Mouse (Mus musculus): ENCODE results near the gene Naa15. TPM values are rescaled to one million over a fixed set of nuclear protein-coding genes. Genes with fewer than 3 reads are reported as not detected.
"Not testable (repeated sequence)": the region's sequence is repeated elsewhere in the genome, so short reads cannot be mapped to it uniquely, and the experiment has no call there.

Gene Naa15
- polyA plus RNA-seq, 1 experiment from 2014 or later = 36.5 TPM

GRCm38 (mm10) chr3:51394881-51395280, 20.1 kb upstream of the Naa15 start:
- H3K9ac ChIP-seq = no peak overlapping the region
- no peak for ATAC-seq (replicated peaks; ENCODE audit: insufficient number of reproducible peaks, insufficient read depth, low FRiP score, low read depth)
- peaks cover 14% of the 10 kb centered on the region; the same call in 1 of the 2 replicates for H3K27me3 ChIP-seq
- H3K4me2 ChIP-seq = no peak overlapping the region
- H3K9me3 ChIP-seq (replicated peaks) = no peaks in the 10 kb centered on the region
- H3K27ac ChIP-seq = no peak overlapping the region
- H3K4me3 ChIP-seq = no peak overlapping the region
- WGBS = 64% methylated on average over 3 of the region's 3 CpGs
- H3K36me3 ChIP-seq = no peaks in the 10 kb centered on the region
- H3K4me1 ChIP-seq (replicated peaks) = peaks cover 13% of the 10 kb centered on the region

GRCm38 (mm10) chr3:51395461-51396145, 19.3 kb upstream of the Naa15 start:
- ATAC-seq (replicated peaks; ENCODE audit: insufficient number of reproducible peaks, insufficient read depth, low FRiP score, low read depth) = no peak
- Histone ChIP-seq H3K4me3 (peak overlapping the region; percentile 58), H3K27ac (no peak overlapping the region), H3K4me2 (peak overlapping the region; percentile 91), H3K36me3 (no peaks in the 10 kb centered on the region), H3K9ac (no peak overlapping the region), H3K9me3 (replicated peaks) (no peaks in the 10 kb centered on the region), H3K4me1 (replicated peaks) (peaks cover 13% of the 10 kb centered on the region), H3K27me3 (peaks cover 14% of the 10 kb centered on the region; the same call in 1 of the 2 replicates)
- 39% methylated on average over 19 of the region's 19 CpGs for WGBS

- ATAC-seq (replicated peaks; ENCODE audit: insufficient number of reproducible peaks, insufficient read depth, low FRiP score, low read depth) = peak; percentile 79
- H3K9ac ChIP-seq = peak within 1 kb of the TSS; percentile 61
- peak within 1 kb of the TSS; percentile 91 for H3K4me2 ChIP-seq
- H3K27ac ChIP-seq = 0 out of 2 replicates have a peak within 1 kb of the TSS, but pooled peaks have one; percentile 2
- no peaks in the 10 kb centered on the region for H3K36me3 ChIP-seq
- no peaks in the 10 kb centered on the region for H3K9me3 ChIP-seq (replicated peaks)
- peaks cover 13% of the 10 kb centered on the region for H3K4me1 ChIP-seq (replicated peaks)
- H3K27me3 ChIP-seq = peaks cover 14% of the 10 kb centered on the region; the same call in 1 of the 2 replicates
- WGBS = 2% methylated on average over 41 of the region's 41 CpGs
- H3K4me3 ChIP-seq = peak within 1 kb of the TSS; percentile 58
Observed at GRCm38 (mm10) chr3:51396219-51397068, 18.5 kb upstream of the Naa15 start, which contains the start of gene Mgarp. TSS of gene Mgarp (minus strand) at chr3:51396738.

- 55% methylated on average over 15 of the region's 15 CpGs for WGBS
- Histone ChIP-seq H3K4me1 (replicated peaks) (peaks cover 13% of the 10 kb centered on the region), H3K9me3 (replicated peaks) (no peaks in the 10 kb centered on the region), H3K4me3 (no peak overlapping the region), H3K9ac (no peak overlapping the region), H3K27ac (no peak overlapping the region), H3K36me3 (peaks cover 2% of the 10 kb centered on the region; the same call in 1 of the 2 replicates), H3K27me3 (peaks cover 14% of the 10 kb centered on the region; the same call in 1 of the 2 replicates), H3K4me2 (no peak overlapping the region)
- ATAC-seq (replicated peaks; ENCODE audit: insufficient number of reproducible peaks, insufficient read depth, low FRiP score, low read depth) = no peak
Observed at GRCm38 (mm10) chr3:51397700-51398299, 17.1 kb upstream of the Naa15 start.

- no peak overlapping the region for H3K4me3 ChIP-seq
- 21% methylated on average over 3 of the region's 3 CpGs for WGBS
- H3K27me3 ChIP-seq = peaks cover 14% of the 10 kb centered on the region; the same call in 1 of the 2 replicates
- H3K27ac ChIP-seq = no peak overlapping the region
- H3K9me3 ChIP-seq (replicated peaks) = no peaks in the 10 kb centered on the region
- ATAC-seq (replicated peaks; ENCODE audit: insufficient number of reproducible peaks, insufficient read depth, low FRiP score, low read depth) = no peak
- H3K4me1 ChIP-seq (replicated peaks) = peaks cover 13% of the 10 kb centered on the region
- H3K36me3 ChIP-seq = peaks cover 11% of the 10 kb centered on the region
- no peak overlapping the region for H3K4me2 ChIP-seq
- no peak overlapping the region for H3K9ac ChIP-seq
Observed at GRCm38 (mm10) chr3:51398667-51399066, 16.3 kb upstream of the Naa15 start.

- Histone ChIP-seq H3K4me1 (replicated peaks) (peaks cover 13% of the 10 kb centered on the region), H3K4me3 (no peak overlapping the region), H3K9me3 (replicated peaks) (no peaks in the 10 kb centered on the region), H3K36me3 (peaks cover 15% of the 10 kb centered on the region), H3K9ac (no peak overlapping the region), H3K27me3 (peaks cover 14% of the 10 kb centered on the region; the same call in 1 of the 2 replicates), H3K4me2 (no peak overlapping the region), H3K27ac (no peak overlapping the region)
- WGBS = 39% methylated on average over 4 of the region's 4 CpGs
- no peak for ATAC-seq (replicated peaks; ENCODE audit: insufficient number of reproducible peaks, insufficient read depth, low FRiP score, low read depth)
Observed at GRCm38 (mm10) chr3:51399531-51399930, 15.4 kb upstream of the Naa15 start.

- Histone ChIP-seq H3K27me3 (peaks cover 11% of the 10 kb centered on the region; the same call in 1 of the 2 replicates), H3K4me2 (no peak overlapping the region)
- 72% methylated on average over 10 of the region's 10 CpGs for WGBS
Observed at GRCm38 (mm10) chr3:51400682-51401081, 14.3 kb upstream of the Naa15 start.

GRCm38 (mm10) chr3:51402054-51402453, 12.9 kb upstream of the Naa15 start:
- ATAC-seq (replicated peaks; ENCODE audit: insufficient number of reproducible peaks, insufficient read depth, low FRiP score, low read depth); H3K9ac ChIP-seq: not testable (repeated sequence)
- WGBS = 69% methylated on average over 4 of the region's 4 CpGs

More at GRCm38 (mm10) chr3:51400682-51401081, 14.3 kb upstream of the Naa15 start:
- Histone ChIP-seq H3K36me3 (peaks cover 17% of the 10 kb centered on the region), H3K9ac (no peak overlapping the region), H3K4me3 (no peak overlapping the region), H3K4me1 (replicated peaks) (peaks cover 13% of the 10 kb centered on the region), H3K27ac (no peak overlapping the region), H3K9me3 (replicated peaks) (no peaks in the 10 kb centered on the region)
- no peak for ATAC-seq (replicated peaks; ENCODE audit: insufficient number of reproducible peaks, insufficient read depth, low FRiP score, low read depth)

GRCm38 (mm10) chr3:51402628-51403027, 12.3 kb upstream of the Naa15 start:
- no peak overlapping the region for H3K27ac ChIP-seq
- no peak for ATAC-seq (replicated peaks; ENCODE audit: insufficient number of reproducible peaks, insufficient read depth, low FRiP score, low read depth)
- H3K9ac ChIP-seq = no peak overlapping the region
- H3K4me1 ChIP-seq (replicated peaks) = peaks cover 16% of the 10 kb centered on the region
- H3K27me3 ChIP-seq = peaks cover 2% of the 10 kb centered on the region; the same call in 1 of the 2 replicates
- no peak overlapping the region for H3K4me2 ChIP-seq
- H3K36me3 ChIP-seq = peaks cover 30% of the 10 kb centered on the region
- no peaks in the 10 kb centered on the region for H3K9me3 ChIP-seq (replicated peaks)
- 91% methylated on average over 12 of the region's 12 CpGs for WGBS
- H3K4me3 ChIP-seq = no peak overlapping the region

More at GRCm38 (mm10) chr3:51402054-51402453, 12.9 kb upstream of the Naa15 start:
- H3K9me3 ChIP-seq (replicated peaks); H3K27ac ChIP-seq; H3K27me3 ChIP-seq; H3K4me2 ChIP-seq; H3K4me3 ChIP-seq: not testable (repeated sequence)
- Histone ChIP-seq H3K36me3 (peaks cover 29% of the 10 kb centered on the region), H3K4me1 (replicated peaks) (peaks cover 13% of the 10 kb centered on the region)

GRCm38 (mm10) chr3:51407870-51408560, 6.9 kb upstream of the Naa15 start:
- Histone ChIP-seq H3K4me2 (peak overlapping the region; percentile 67), H3K4me1 (replicated peaks) (peaks cover 16% of the 10 kb centered on the region), H3K36me3 (peaks cover 25% of the 10 kb centered on the region), H3K4me3 (peak overlapping the region; percentile 92), H3K9me3 (replicated peaks) (no peaks in the 10 kb centered on the region), H3K9ac (peak overlapping the region; percentile 89), H3K27me3 (no peaks in the 10 kb centered on the region), H3K27ac (peak overlapping the region; percentile 99)
- ATAC-seq (replicated peaks; ENCODE audit: insufficient number of reproducible peaks, insufficient read depth, low FRiP score, low read depth) = peak; percentile 28; the same call in 1 of the 2 replicates
- WGBS = 17% methylated on average over 20 of the region's 20 CpGs
